Mouse (Mus musculus) midbrain, postnatal 0 days (tissue): ENCODE measurements at regions not wholly inside any gene's neighbourhood (a gene's known extent, or its start where the extent isn't known, plus 50 kb on each side); places are given as distances from the start of the nearest gene placed in this dataset.

Experiments
- ATAC-seq: fragments of 200-750 bp; cut with Nextera tagmentation; 2 replicates; pipeline ENCODE4 v1.8.0; 2017; ENCODE audit warnings: moderate number of reproducible peaks, mild to moderate bottlenecking, moderate TSS enrichment, moderate library complexity; ENCODE audit not compliant: low FRiP score
- DNase-seq: peaks from one replicate; pipeline ENCODE4 v3.0.0-alpha.2; 2015; ENCODE audit warnings: low spot score
- H3K27ac ChIP-seq: fragments of 300-500 bp; sonication (generic); 2 replicates; pipeline ENCODE4 v1.5.1; 2014; ENCODE audit warnings: low read depth, mild to moderate bottlenecking, low read length, mixed read lengths
- H3K27me3 ChIP-seq: fragments of 300-500 bp; sonication (generic); 2 replicates; pipeline ENCODE4 v1.6.1; 2014; ENCODE audit warnings: low read length, control low read depth, mixed read lengths; ENCODE audit not compliant: insufficient read depth
- H3K36me3 ChIP-seq: fragments of 300-500 bp; sonication (generic); 2 replicates; pipeline ENCODE4 v1.6.1; 2014; ENCODE audit warnings: low read length, control low read depth, mixed read lengths; ENCODE audit not compliant: insufficient read depth
- H3K4me1 ChIP-seq: fragments of 300-500 bp; sonication (generic); 2 replicates; pipeline ENCODE4 v1.6.1; 2014; ENCODE audit warnings: mild to moderate bottlenecking, control low read depth, antibody characterized with exemption, low read length, mixed read lengths; ENCODE audit not compliant: insufficient read depth
- H3K4me2 ChIP-seq: fragments of 300-500 bp; sonication (generic); 2 replicates; pipeline ENCODE4 v1.6.1; 2014; ENCODE audit warnings: low read depth, mild to moderate bottlenecking, low read length, mixed read lengths; ENCODE audit not compliant: poor library complexity, severe bottlenecking
- H3K4me3 ChIP-seq: fragments of 300-500 bp; sonication (generic); 2 replicates; pipeline ENCODE4 v1.5.1; 2014; ENCODE audit warnings: low read depth, mild to moderate bottlenecking, low read length, moderate library complexity
- H3K9ac ChIP-seq: fragments of 300-500 bp; sonication (generic); replicated peaks from 2 replicates; pipeline ENCODE4 v1.6.1; 2014; ENCODE audit warnings: mild to moderate bottlenecking, low read length, moderate library complexity, mixed read lengths; ENCODE audit not compliant: poor library complexity, severe bottlenecking
- H3K9me3 ChIP-seq: fragments of 300-500 bp; sonication (generic); 2 replicates; pipeline ENCODE4 v1.6.1; 2016; ENCODE audit warnings: low read length, control low read depth
- CTCF ChIP-seq: IDR thresholded peaks from 2 replicates; pipeline ENCODE4 v1.5.1; 2016; ENCODE audit warnings: antibody characterized with exemption, mild to moderate bottlenecking
- WGBS: fragments of 180-500 bp; shearing (Covaris S2); extraction: QIAGEN DNeasy Blood & Tissue Kit; methylation state at CpG from one replicate; pipeline ENCODE4 v1.1.7; 2014; 5-methylcytosine and 5-hydroxymethylcytosine counted together

- Histone ChIP-seq H3K4me3 (no peak overlapping the region), H3K4me2 (no peak overlapping the region), H3K9me3 (no peaks in the 10 kb centered on the region), H3K9ac (no peak overlapping the region), H3K27ac (no peak overlapping the region), H3K4me1 (no peaks in the 10 kb centered on the region), H3K27me3 (no peaks in the 10 kb centered on the region), H3K36me3 (no peaks in the 10 kb centered on the region)
- DNase-seq (no peak), ATAC-seq (no peak)
- no peak for TF ChIP-seq CTCF
- 85% methylated on average over 12 of the region's 12 CpGs for WGBS
These were observed 95.6 kb upstream of the Dazl start for GRCm38 (mm10) chr17:50388715-50389710.

DNA sequence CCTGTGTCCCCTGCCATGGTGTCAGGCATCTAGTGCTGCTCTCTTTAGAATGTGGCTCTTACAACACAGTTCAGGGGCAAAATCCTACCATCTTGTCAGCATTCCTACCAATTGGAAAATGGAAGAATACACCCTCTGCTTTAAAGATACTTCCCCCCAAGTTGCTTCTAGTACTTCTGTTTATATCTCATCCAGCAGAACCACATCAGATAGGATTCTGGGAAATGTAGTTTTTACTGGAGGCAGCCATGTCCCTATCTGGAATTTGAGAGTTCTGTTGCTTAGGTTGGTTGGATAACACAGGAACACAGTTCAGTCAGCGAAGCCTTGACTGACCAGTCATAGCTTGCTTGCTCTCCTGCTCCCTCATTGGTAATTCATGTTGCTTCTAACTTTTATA lies 96.7 kb upstream of the Dazl start:
- TF ChIP-seq CTCF = no peak
- no peaks in the 10 kb centered on the region for H3K9me3 ChIP-seq
- H3K4me1 ChIP-seq = no peaks in the 10 kb centered on the region
- no peaks in the 10 kb centered on the region for H3K27me3 ChIP-seq
- no peak overlapping the region for H3K4me2 ChIP-seq
- no peak overlapping the region for H3K4me3 ChIP-seq
- no peak overlapping the region for H3K27ac ChIP-seq
- 83% methylated on average over 1 of the region's 1 CpGs for WGBS
- H3K36me3 ChIP-seq = no peaks in the 10 kb centered on the region
- DNase-seq (no peak), ATAC-seq (no peak)
- H3K9ac ChIP-seq = no peak overlapping the region

DNA sequence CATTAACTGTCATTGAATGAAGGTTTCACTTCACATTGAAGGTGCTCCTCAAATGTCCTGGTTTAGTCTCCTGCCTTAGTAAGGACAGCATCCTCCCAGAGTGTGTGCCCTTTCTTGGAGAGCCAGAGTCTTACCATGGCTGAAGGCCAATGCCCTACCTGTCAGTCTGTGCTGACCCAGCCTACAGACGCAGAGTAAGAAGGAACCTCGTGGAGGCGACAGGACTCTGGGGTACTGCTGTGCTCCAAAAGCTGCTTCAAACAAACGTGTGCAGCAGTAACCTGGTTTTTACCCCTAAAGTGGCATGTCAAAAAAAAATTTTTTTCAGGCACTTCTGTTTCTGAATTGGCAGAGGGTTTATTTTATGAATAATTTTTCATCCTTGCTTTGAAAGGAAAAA lies 97.8 kb upstream of the Dazl start:
- 86% methylated on average over 4 of the region's 4 CpGs for WGBS
- ATAC-seq = no peak

GRCm38 (mm10) chr17:50391996-50392395 lies 98.6 kb upstream of the Dazl start:
- Histone ChIP-seq H3K27me3 (no peaks in the 10 kb centered on the region), H3K27ac (no peak overlapping the region), H3K4me2 (no peak overlapping the region), H3K36me3 (no peaks in the 10 kb centered on the region), H3K4me3 (no peak overlapping the region), H3K9ac (no peak overlapping the region), H3K9me3 (no peaks in the 10 kb centered on the region), H3K4me1 (no peaks in the 10 kb centered on the region)
- no peak for TF ChIP-seq CTCF
- DNase-seq = no peak
- ATAC-seq = no peak
- WGBS = 91% methylated on average over 11 of the region's 11 CpGs

More for the DNA sequence above, 97.8 kb upstream of the Dazl start:
- no peak overlapping the region for H3K9ac ChIP-seq
- no peaks in the 10 kb centered on the region for H3K27me3 ChIP-seq
- H3K4me1 ChIP-seq = no peaks in the 10 kb centered on the region
- H3K36me3 ChIP-seq = no peaks in the 10 kb centered on the region
- no peak overlapping the region for H3K4me3 ChIP-seq
- H3K9me3 ChIP-seq = no peaks in the 10 kb centered on the region
- H3K4me2 ChIP-seq = no peak overlapping the region
- TF ChIP-seq CTCF = no peak
- H3K27ac ChIP-seq = no peak overlapping the region
- DNase-seq = no peak

- no peaks in the 10 kb centered on the region for H3K36me3 ChIP-seq
- H3K4me1 ChIP-seq = no peaks in the 10 kb centered on the region
- no peak overlapping the region for H3K27ac ChIP-seq
- TF ChIP-seq CTCF = no peak
- 83% methylated on average over 6 of the region's 6 CpGs for WGBS
- H3K4me2 ChIP-seq = no peak overlapping the region
- DNase-seq = no peak
- no peaks in the 10 kb centered on the region for H3K9me3 ChIP-seq
- H3K4me3 ChIP-seq = no peak overlapping the region
- no peak overlapping the region for H3K9ac ChIP-seq
- ATAC-seq = no peak
- no peaks in the 10 kb centered on the region for H3K27me3 ChIP-seq
These were observed 99.0 kb upstream of the Dazl start for GRCm38 (mm10) chr17:50392428-50392827.

DNA sequence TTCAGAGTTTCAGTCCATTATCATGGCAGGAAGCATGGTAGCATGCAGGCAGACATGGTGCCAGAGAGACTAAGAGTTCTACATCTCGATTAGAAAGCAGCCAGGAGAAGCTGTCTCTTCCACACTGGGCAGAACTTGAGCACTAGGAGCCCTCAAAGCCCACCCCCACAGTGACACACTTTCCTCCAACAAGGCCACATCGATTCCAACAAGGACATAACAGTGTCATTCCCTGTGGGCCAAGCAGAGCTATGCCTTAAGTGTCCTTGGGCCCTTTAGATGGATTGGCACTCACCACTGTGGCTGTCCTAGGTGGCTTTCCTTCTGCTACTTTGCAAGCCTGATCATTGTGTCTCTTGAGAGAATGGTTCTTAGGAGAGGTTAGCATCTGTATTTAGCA lies 99.5 kb upstream of the Dazl start:
- Histone ChIP-seq H3K36me3 (no peaks in the 10 kb centered on the region), H3K4me2 (no peak overlapping the region), H3K9ac (no peak overlapping the region), H3K27ac (no peak overlapping the region), H3K9me3 (no peaks in the 10 kb centered on the region), H3K4me3 (no peak overlapping the region), H3K4me1 (no peaks in the 10 kb centered on the region), H3K27me3 (no peaks in the 10 kb centered on the region)
- TF ChIP-seq CTCF = no peak
- DNase-seq (no peak), ATAC-seq (no peak)
- WGBS = 83% methylated on average over 2 of the region's 2 CpGs
